1 mouse cellular context compared by ENCODE assay signal in the genomic region with DNA sequence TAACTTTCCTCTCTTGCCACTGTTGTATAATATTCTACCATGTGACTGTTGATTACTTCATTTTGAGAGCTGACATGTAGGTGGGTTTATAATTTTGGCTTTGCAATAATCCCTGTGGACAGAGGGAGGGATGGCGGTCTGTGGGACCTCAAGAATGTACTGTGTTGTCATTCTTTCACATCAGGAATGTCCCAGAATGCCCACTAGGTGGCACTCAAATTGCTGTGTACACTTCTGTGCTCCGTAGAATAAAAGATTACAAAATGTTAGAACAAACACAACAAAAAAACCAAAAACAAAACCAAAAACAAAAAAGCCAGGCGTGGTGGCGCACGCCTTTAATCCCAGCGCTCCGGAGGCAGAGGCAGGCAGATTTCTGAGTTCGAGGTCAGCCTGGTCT.
TF ChIP-seq lines count a peak whose summit lies in the region.

No protein-coding gene starts in this region.

TF ChIP-seq in CH12.LX, 34 proteins besides CTCF, POLR2A, EP300 and RAD21 (continued from another document):
- no peak for TF ChIP-seq MYC (IDR thresholded peaks at IDR 0.05; ENCODE audit: low read depth, low read length)
- no peak for TF ChIP-seq IRF4 (IDR thresholded peaks at IDR 0.05; ENCODE audit: low read depth, low read length)
